Mouse (Mus musculus) spleen, adult 2 months (tissue): ENCODE results near the gene Nrp2.

ENCODE experiments used
- CTCF ChIP-seq: fragments of 200-500 bp; IDR thresholded peaks from 2 replicates; pipeline ENCODE4 v1.5.1; 2011; ENCODE audit warnings: mild to moderate bottlenecking, inconsistent platforms; ENCODE audit not compliant: insufficient read depth, insufficient read length, insufficient replicate concordance; ENCODE audit errors: extremely low read depth
- POLR2A ChIP-seq: fragments of 200-500 bp; IDR thresholded peaks from 2 replicates; pipeline ENCODE4 v1.6.1; 2011; ENCODE audit warnings: low read depth, low read length, inconsistent platforms

DNA sequence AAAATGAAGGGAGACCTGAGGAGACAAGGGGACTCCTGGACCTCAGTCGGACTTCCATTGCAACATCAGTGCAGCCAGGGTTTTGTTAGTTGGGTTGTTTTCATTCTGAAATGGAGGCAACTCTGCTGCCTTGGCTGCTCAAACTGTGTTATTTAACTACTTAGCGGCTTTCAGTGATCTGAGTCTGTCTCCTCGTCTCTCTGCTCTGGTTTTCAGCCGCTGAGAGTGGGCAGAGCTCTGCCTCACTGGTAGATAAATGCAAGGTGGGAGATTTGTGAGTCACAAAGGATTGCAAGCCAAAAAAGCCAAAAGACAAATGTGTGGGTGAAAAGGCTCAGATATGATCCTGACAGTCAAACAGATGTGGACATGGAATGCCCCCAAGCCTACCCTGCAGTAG lies 105.3 kb downstream of the Nrp2 start:
- no peak for TF ChIP-seq POLR2A
- TF ChIP-seq CTCF: no peak
